Mouse (Mus musculus): ENCODE data around the gene Sfxn2. TPM values are rescaled to one million over a fixed set of nuclear protein-coding genes. Genes with fewer than 3 reads are reported as not detected.
A peak's percentile ranks its signal among the peaks of the same experiment; 100 is the strongest.

Sfxn2 gene
- polyA plus RNA-seq, 1 experiment from 2014 or later: 13.7 TPM

- Histone ChIP-seq H3K4me3 (no peak overlapping the region), H3K27me3 (no peaks in the 10 kb centered on the region), H3K4me2 (replicated peaks) (no peak overlapping the region), H3K9ac (replicated peaks) (no peak overlapping the region), H3K36me3 (peaks cover 32% of the 10 kb centered on the region), H3K4me1 (no peaks in the 10 kb centered on the region), H3K27ac (replicated peaks) (no peak overlapping the region), H3K9me3 (no peaks in the 10 kb centered on the region)
- ATAC-seq (replicated peaks): no peak
- 98% methylated on average over 7 of the region's 7 CpGs for WGBS
Observed at GRCm38 (mm10) chr19:46608158-46608557, 35.0 kb downstream of the Sfxn2 start.

GRCm38 (mm10) chr19:46616378-46616777 lies 43.2 kb downstream of the Sfxn2 start:
- H3K9me3 ChIP-seq: no peaks in the 10 kb centered on the region
- peaks cover 9% of the 10 kb centered on the region for H3K36me3 ChIP-seq
- H3K4me1 ChIP-seq: peaks cover 24% of the 10 kb centered on the region; the same call in 1 of the 2 replicates
- 92% methylated on average over 11 of the region's 11 CpGs for WGBS
- no peak for ATAC-seq (replicated peaks)
- no peak overlapping the region for H3K9ac ChIP-seq (replicated peaks)
- no peak overlapping the region for H3K4me3 ChIP-seq
- no peak overlapping the region for H3K27ac ChIP-seq (replicated peaks)
- H3K4me2 ChIP-seq (replicated peaks): no peak overlapping the region
- no peaks in the 10 kb centered on the region for H3K27me3 ChIP-seq

GRCm38 (mm10) chr19:46617361-46617760 lies 44.2 kb downstream of the Sfxn2 start:
- no peak overlapping the region for H3K27ac ChIP-seq (replicated peaks)
- no peaks in the 10 kb centered on the region for H3K27me3 ChIP-seq
- WGBS: 92% methylated on average over 8 of the region's 8 CpGs
- ATAC-seq (replicated peaks): no peak
- no peak overlapping the region for H3K4me2 ChIP-seq (replicated peaks)
- peaks cover 30% of the 10 kb centered on the region; the same call in 1 of the 2 replicates for H3K4me1 ChIP-seq
- peaks cover 9% of the 10 kb centered on the region for H3K36me3 ChIP-seq
- H3K9me3 ChIP-seq: no peaks in the 10 kb centered on the region
- no peak overlapping the region for H3K9ac ChIP-seq (replicated peaks)
- H3K4me3 ChIP-seq: no peak overlapping the region

GRCm38 (mm10) chr19:46618322-46618721 lies 45.2 kb downstream of the Sfxn2 start:
- Histone ChIP-seq H3K4me1 (peaks cover 39% of the 10 kb centered on the region), H3K27ac (replicated peaks) (peak overlapping the region; percentile 62), H3K9me3 (no peaks in the 10 kb centered on the region), H3K36me3 (peaks cover 7% of the 10 kb centered on the region), H3K27me3 (no peaks in the 10 kb centered on the region), H3K9ac (replicated peaks) (no peak overlapping the region), H3K4me2 (replicated peaks) (no peak overlapping the region), H3K4me3 (no peak overlapping the region)
- 0 out of 2 replicates have a peak, but pooled peaks have one; percentile 46 for ATAC-seq (replicated peaks)
- 41% methylated on average over 9 of the region's 9 CpGs for WGBS

- H3K27ac ChIP-seq (replicated peaks): peak overlapping the region; percentile 62
- H3K4me2 ChIP-seq (replicated peaks): no peak overlapping the region
- H3K36me3 ChIP-seq: 0 out of 2 replicates have a peak, but pooled peaks cover 2% of the 10 kb centered on the region
- no peak for ATAC-seq (replicated peaks)
- peaks cover 45% of the 10 kb centered on the region for H3K4me1 ChIP-seq
- H3K4me3 ChIP-seq: no peak overlapping the region
- no peak overlapping the region for H3K9ac ChIP-seq (replicated peaks)
- 83% methylated on average over 19 of the region's 19 CpGs for WGBS
- H3K27me3 ChIP-seq: no peaks in the 10 kb centered on the region
- H3K9me3 ChIP-seq: no peaks in the 10 kb centered on the region
Observed at GRCm38 (mm10) chr19:46619001-46619400, 45.8 kb downstream of the Sfxn2 start.

GRCm38 (mm10) chr19:46619518-46619917 lies 46.4 kb downstream of the Sfxn2 start:
- no peak overlapping the region for H3K4me2 ChIP-seq (replicated peaks)
- no peak for ATAC-seq (replicated peaks)
- no peaks in the 10 kb centered on the region for H3K27me3 ChIP-seq
- peaks cover 50% of the 10 kb centered on the region for H3K4me1 ChIP-seq
- no peaks in the 10 kb centered on the region for H3K9me3 ChIP-seq
- no peak overlapping the region for H3K4me3 ChIP-seq
- H3K27ac ChIP-seq (replicated peaks): no peak overlapping the region
- no peak overlapping the region for H3K9ac ChIP-seq (replicated peaks)
- 94% methylated on average over 6 of the region's 6 CpGs for WGBS
- 0 out of 2 replicates have a peak, but pooled peaks cover 2% of the 10 kb centered on the region for H3K36me3 ChIP-seq

- no peaks in the 10 kb centered on the region for H3K27me3 ChIP-seq
- ATAC-seq (replicated peaks): no peak
- H3K4me3 ChIP-seq: no peak overlapping the region
- H3K36me3 ChIP-seq: peaks cover 4% of the 10 kb centered on the region; the same call in 1 of the 2 replicates
- H3K27ac ChIP-seq (replicated peaks): no peak overlapping the region
- H3K9me3 ChIP-seq: no peaks in the 10 kb centered on the region
- peaks cover 50% of the 10 kb centered on the region for H3K4me1 ChIP-seq
- no peak overlapping the region for H3K4me2 ChIP-seq (replicated peaks)
- WGBS: 89% methylated on average over 14 of the region's 14 CpGs
- H3K9ac ChIP-seq (replicated peaks): no peak overlapping the region
Observed at GRCm38 (mm10) chr19:46620016-46620808, 47.0 kb downstream of the Sfxn2 start.

- no peak overlapping the region for H3K4me3 ChIP-seq
- H3K4me1 ChIP-seq: peaks cover 50% of the 10 kb centered on the region
- H3K9me3 ChIP-seq: no peaks in the 10 kb centered on the region
- H3K27me3 ChIP-seq: no peaks in the 10 kb centered on the region
- 64% methylated on average over 19 of the region's 19 CpGs for WGBS
- peak overlapping the region; percentile 31; the same call in 1 of the 2 replicates for H3K27ac ChIP-seq (replicated peaks)
- no peak overlapping the region for H3K4me2 ChIP-seq (replicated peaks)
- no peak overlapping the region for H3K9ac ChIP-seq (replicated peaks)
- no peak for ATAC-seq (replicated peaks)
- peaks cover 5% of the 10 kb centered on the region; the same call in 1 of the 2 replicates for H3K36me3 ChIP-seq
Observed at GRCm38 (mm10) chr19:46621236-46622183, 48.3 kb downstream of the Sfxn2 start.

- Histone ChIP-seq H3K27ac (replicated peaks) (peak overlapping the region; percentile 33; the same call in 1 of the 2 replicates), H3K9ac (replicated peaks) (no peak overlapping the region), H3K4me3 (no peak overlapping the region), H3K27me3 (no peaks in the 10 kb centered on the region), H3K4me1 (peaks cover 48% of the 10 kb centered on the region), H3K36me3 (peaks cover 5% of the 10 kb centered on the region; the same call in 1 of the 2 replicates), H3K9me3 (no peaks in the 10 kb centered on the region), H3K4me2 (replicated peaks) (0 out of 2 replicates have a peak overlapping the region, but pooled peaks have one; percentile 21)
- ATAC-seq (replicated peaks): 0 out of 2 replicates have a peak, but pooled peaks have one; percentile 20
- WGBS: 38% methylated on average over 12 of the region's 12 CpGs
Observed at GRCm38 (mm10) chr19:46622659-46623193, 49.6 kb downstream of the Sfxn2 start.

- 6% methylated on average over 16 of the region's 16 CpGs for WGBS
- Histone ChIP-seq H3K27ac (replicated peaks) (peak overlapping the region; percentile 33; the same call in 1 of the 2 replicates), H3K4me3 (no peak overlapping the region)
Observed at GRCm38 (mm10) chr19:46623194-46623667, 50.1 kb downstream of the Sfxn2 start.

More at GRCm38 (mm10) chr19:46623194-46623667, 50.1 kb downstream of the Sfxn2 start:
- Histone ChIP-seq H3K9ac (replicated peaks) (peak overlapping the region; percentile 13; the same call in 1 of the 2 replicates), H3K36me3 (peaks cover 5% of the 10 kb centered on the region; the same call in 1 of the 2 replicates), H3K4me2 (replicated peaks) (0 out of 2 replicates have a peak overlapping the region, but pooled peaks have one; percentile 21), H3K27me3 (no peaks in the 10 kb centered on the region), H3K4me1 (peaks cover 43% of the 10 kb centered on the region), H3K9me3 (no peaks in the 10 kb centered on the region)
- ATAC-seq (replicated peaks): peak; percentile 18; the same call in 1 of the 2 replicates
